Mouse (Mus musculus) telencephalon, adult 2 months (tissue): ENCODE results near the gene Myo5a.

ENCODE experiments used
- DNase-seq: peaks from one replicate; pipeline ENCODE4 v3.0.0-alpha.2; 2011; ENCODE audit warnings: low read depth, low spot score

Gene Myo5a

GRCm38 (mm10) chr9:75070457-75071028 lies at the start of gene Myo5a:
Gene Myo5a (plus strand): TSS chr9:75071015.
- no peak for DNase-seq

- no peak for DNase-seq
Observed at GRCm38 (mm10) chr9:75022546-75022945, 48.3 kb upstream of the Myo5a start.

GRCm38 (mm10) chr9:75023150-75023894 lies 47.5 kb upstream of the Myo5a start:
- no peak for DNase-seq

DNA sequence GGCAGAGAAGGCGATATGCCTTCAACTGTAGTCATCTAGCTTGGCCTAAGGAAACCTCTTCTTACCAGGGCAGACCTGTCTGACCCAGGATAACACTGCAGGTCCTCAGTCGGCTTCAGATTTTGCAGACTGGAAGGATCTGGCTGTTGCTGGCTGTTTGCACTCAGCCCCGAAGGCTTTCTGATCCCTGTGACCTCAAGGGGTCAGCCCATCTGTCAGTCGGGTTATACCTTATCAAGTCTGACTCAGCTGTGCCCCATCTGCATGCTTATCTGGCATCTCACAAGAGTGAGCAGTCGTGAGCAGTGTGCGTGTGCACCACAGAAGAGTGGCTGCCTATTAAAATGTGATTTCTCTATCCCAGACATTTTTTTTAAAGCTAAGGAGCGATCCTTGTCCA lies 46.7 kb upstream of the Myo5a start:
- DNase-seq, result no peak

- DNase-seq, result no peak
Observed at GRCm38 (mm10) chr9:75025689-75026088, 45.1 kb upstream of the Myo5a start.

DNA sequence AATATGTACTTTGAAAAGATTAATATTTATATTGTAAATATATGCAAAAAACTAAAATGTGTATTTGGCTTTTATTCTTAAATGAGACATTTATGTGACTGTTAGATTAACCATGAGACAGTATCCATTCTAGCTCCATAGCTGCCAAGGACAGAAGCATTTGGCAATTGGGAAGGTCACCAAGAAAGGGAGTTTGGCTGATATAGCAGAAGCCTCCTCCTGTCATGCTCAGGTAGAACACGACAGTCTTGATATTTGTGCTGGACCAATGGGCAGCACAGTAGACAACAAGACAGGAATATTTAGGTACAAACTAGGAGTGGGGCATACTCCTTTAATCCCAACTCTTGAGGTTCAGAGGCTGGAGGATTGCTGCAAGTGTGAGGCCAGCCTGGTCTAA lies 38.4 kb upstream of the Myo5a start:
- no peak for DNase-seq

DNA sequence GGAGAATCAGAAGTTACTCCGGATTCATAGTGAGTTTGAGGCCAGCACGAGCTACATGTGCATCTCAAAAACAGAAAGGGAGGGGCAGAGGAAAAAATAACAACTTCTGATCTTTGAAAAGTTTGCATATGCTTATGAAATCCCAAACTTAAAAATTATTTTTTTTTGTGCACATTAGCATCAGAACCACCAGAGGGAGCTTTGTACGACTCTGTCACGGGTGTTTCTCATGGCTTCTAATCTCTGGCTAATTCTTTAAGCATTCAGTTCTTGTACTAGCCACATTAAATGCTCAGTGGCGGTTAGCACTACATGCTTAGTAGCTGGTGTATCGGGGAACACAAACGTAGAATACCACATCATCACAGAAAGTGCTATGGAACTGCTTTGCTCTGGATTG lies 37.7 kb upstream of the Myo5a start:
- no peak for DNase-seq

DNA sequence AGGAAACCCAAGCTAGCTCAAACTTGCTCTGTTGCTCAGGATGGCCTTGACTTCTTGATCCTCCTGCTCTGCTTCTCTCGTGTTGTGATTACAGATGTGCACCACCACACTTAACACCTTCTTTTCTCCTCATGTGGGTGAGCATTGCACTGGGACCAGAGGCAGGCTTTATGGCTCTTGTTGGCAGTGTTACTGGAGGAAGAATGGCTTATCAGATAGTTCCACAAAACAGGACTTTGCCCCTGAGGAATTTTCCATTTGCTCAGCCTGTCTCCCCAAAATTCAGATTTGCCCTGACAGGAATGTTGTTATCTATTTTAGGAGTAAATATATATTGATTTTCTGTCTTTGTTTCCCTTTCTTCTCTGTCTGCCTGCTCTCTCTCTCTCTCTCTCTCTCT lies 36.1 kb upstream of the Myo5a start:
- DNase-seq, result no peak

- no peak for DNase-seq
Observed at GRCm38 (mm10) chr9:75035944-75036343, 34.9 kb upstream of the Myo5a start.

- peak; percentile 89 for DNase-seq
Observed at GRCm38 (mm10) chr9:75037451-75038356, 33.1 kb upstream of the Myo5a start, which contains the start of gene Arpp19. Gene Arpp19 (plus strand): TSS chr9:75037614.

DNA sequence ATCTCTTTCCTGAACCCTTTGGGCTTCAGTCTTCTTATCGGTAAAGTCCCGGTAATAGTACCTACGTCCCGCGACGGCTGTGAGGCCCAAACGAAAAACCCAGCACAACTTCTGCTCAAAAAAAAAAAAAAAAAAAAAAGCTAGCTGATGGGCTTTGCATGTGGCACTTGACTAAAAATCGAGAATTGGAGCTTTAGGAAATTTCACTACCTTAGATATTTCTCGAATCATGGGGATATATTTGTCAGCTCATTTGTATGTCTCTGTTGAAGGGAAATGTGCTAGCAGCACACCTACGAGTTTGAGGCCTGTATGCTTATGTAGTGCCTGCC lies 32.5 kb upstream of the Myo5a start:
- DNase-seq, result no peak

DNA sequence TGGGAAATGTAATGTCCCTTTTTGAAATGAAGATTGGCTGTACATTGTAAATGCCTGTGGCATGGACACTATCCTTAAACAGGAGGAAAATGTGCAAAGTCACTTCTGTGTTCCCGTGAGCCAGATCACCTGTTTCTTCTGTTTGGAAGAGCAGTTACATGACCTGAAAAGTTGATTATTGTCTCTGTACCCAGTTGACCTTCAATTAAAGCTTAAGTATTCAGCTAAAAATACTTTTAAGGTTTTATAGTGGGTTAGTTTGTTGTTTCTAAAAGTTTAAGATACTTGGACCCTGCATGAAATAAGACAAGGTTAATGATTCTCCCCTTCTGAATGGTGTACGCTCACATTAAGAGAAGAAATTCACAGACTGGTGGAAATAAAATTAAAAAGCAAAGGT lies 30.2 kb upstream of the Myo5a start:
- no peak for DNase-seq

DNA sequence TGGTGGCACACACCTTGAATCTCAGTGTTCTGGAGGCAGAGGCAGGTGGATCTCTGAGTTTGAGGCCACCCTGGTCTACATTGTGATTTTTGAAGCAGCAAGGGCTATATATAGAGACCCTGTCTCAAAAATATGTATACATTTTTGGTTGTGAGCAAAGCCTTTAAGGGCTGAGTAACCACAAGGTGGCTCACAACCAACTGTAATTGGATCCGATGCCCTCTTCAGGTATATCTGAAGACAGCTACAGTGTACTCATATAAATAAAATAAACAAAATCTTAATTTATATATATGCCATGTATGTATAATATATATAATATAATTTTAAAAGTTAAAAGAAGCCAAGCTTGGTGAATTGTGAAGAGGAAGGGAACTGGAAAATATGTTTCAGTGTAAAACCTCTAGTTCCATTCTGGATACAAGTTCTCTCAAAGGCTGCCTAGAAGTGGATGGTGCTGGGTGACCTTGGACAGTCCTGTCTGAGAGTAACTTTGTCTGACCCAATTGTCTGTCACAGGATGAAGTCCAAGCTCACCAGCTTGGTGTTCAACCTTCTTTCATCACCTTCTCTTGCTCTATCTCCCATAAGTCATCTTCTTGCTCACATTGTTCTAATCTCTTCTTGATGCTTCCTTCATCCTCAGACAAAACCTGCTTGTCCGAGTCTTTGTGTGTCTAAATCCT lies 28.8 kb upstream of the Myo5a start:
- no peak for DNase-seq

- no peak for DNase-seq
Observed at GRCm38 (mm10) chr9:75043191-75043590, 27.6 kb upstream of the Myo5a start.

- no peak for DNase-seq
Observed at GRCm38 (mm10) chr9:75047079-75047478, 23.7 kb upstream of the Myo5a start.

- DNase-seq, result no peak
Observed at GRCm38 (mm10) chr9:75049100-75049499, 21.7 kb upstream of the Myo5a start.

DNA sequence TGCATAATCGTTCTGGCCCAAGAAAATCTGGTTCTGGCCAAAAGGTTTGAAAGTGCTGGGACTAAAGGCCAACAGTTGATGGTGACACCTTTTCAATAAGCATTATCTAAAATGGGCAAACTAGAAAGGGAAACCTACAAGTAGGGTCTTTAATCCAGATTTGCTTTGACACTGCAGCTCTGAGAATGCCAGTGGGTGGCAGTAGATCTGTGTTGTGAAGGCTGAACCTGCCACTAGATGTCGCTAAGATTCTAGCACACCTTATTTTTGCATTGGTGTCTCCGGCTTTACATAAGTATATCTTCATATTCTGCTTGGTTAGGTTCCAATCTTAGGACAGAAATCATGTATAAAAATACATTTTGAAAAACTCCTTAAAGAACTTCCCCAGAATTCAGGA lies 20.8 kb upstream of the Myo5a start:
- peak; percentile 78 for DNase-seq

- peak; percentile 81 for DNase-seq
Observed at GRCm38 (mm10) chr9:75051841-75052240, 19.0 kb upstream of the Myo5a start.

DNA sequence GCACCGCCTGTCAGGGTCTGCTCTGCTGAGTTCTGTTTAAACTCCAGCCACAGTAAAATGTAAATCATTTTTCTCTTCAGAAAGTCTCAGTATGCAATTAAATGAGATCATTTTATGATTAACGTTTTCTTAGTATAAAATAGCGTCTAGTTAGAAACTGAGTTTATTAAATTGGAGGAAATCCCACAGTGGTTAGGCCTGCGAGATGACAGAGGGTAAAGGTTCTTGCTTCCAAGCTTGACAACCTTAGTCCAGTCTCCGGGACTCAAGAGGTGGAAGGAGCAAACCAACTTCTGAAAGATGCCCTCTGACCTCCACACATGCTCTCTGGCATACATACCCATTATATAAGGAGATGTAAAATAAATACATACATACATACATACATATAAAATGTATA lies 15.8 kb upstream of the Myo5a start:
- DNase-seq, result no peak

DNA sequence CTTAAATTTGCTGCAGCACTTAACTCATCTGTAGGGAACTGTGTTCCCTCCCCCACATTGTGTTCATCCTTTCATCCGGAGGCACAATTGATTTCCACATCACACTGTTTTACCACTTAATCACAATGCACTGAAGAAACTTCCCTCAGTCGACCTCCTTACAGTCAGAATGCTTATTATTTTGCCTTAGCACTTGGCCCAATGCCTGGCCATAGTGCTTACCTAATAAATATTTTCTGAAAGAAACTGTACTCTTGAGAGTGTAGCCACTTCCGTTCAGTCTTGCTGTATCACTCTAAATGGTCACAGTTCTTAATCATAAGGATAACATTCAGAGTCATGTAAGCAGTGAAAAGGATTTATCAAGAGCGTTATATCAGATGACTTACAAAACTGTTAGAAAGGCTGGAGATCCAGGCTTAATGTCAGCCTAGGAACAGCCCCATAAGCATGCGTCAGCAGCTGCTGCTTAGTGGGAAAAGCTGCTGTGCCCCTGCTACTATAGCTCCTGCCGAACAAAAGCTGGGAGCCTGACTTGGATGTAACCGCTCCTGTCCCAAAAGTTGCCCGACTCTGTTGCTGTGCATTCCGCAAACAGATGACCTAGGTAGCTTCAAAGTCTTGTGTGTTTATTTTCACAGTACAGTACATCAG lies 6.0 kb upstream of the Myo5a start:
- no peak for DNase-seq

- DNase-seq, result peak; percentile 54
Observed at GRCm38 (mm10) chr9:75071029-75071705, 352 bp downstream of the Myo5a start.
